Mouse (Mus musculus) bone marrow, adult 2 months (tissue): ENCODE measurements around the gene Cnnm4. TPM values are rescaled to one million over a fixed set of nuclear protein-coding genes. Genes with fewer than 3 reads are reported as not detected.

Experiments
- H3K27ac ChIP-seq: fragments of 200-500 bp; 2 replicates; pipeline ENCODE4 v1.5.1; 2012; ENCODE audit warnings: low read depth, mild to moderate bottlenecking, control low read depth, inconsistent platforms, low read length; ENCODE audit not compliant: control insufficient read depth, poor library complexity, insufficient read depth
- H3K4me1 ChIP-seq: fragments of 200-500 bp; 2 replicates; pipeline ENCODE4 v1.6.1; 2011; ENCODE audit warnings: low read length; ENCODE audit not compliant: control insufficient read depth, insufficient read depth
- H3K4me3 ChIP-seq: fragments of 200-500 bp; replicated peaks from 2 replicates; pipeline ENCODE3; 2011; ENCODE audit warnings: mild to moderate bottlenecking, low read depth, low read length, control low read depth; ENCODE audit not compliant: control insufficient read depth
- CTCF ChIP-seq: fragments of 200-500 bp; IDR thresholded peaks from 2 replicates; pipeline ENCODE4 v1.5.1; 2011; ENCODE audit warnings: low read length, control low read depth; ENCODE audit not compliant: control insufficient read depth, insufficient read depth
- POLR2A ChIP-seq: fragments of 200-500 bp; IDR thresholded peaks from 2 replicates; pipeline ENCODE4 v1.6.1; 2011; ENCODE audit warnings: low read depth, mild to moderate bottlenecking, control low read depth, low read length, borderline replicate concordance; ENCODE audit not compliant: control insufficient read depth
- WGBS: fragments of 180-500 bp; shearing (Covaris S2); methylation state at CpG from one replicate; pipeline ENCODE4 v1.1.7; 2018; 5-methylcytosine and 5-hydroxymethylcytosine counted together
- polyA plus RNA-seq: library from polyadenylated mRNA; stranded (reverse); fragments of >200 nt; gene quantifications from 2 replicates; pipeline ENCODE4 v1.2.4, GENCODE M21; 2011; ENCODE audit warnings: low replicate concordance; ENCODE audit not compliant: missing spikeins, insufficient read depth, insufficient read length

The Cnnm4 gene
- polyA plus RNA-seq, 1 experiment = 4.2 TPM

- no peak for TF ChIP-seq CTCF
- TF ChIP-seq POLR2A = no peak
- 69% methylated on average over 2 of the region's 2 CpGs for WGBS
- Histone ChIP-seq H3K4me3 (no peak overlapping the region), H3K27ac (no peak overlapping the region), H3K4me1 (no peaks in the 10 kb centered on the region)
These were observed 25.3 kb downstream of the Cnnm4 start for GRCm38 (mm10) chr1:36496719-36497118.

DNA sequence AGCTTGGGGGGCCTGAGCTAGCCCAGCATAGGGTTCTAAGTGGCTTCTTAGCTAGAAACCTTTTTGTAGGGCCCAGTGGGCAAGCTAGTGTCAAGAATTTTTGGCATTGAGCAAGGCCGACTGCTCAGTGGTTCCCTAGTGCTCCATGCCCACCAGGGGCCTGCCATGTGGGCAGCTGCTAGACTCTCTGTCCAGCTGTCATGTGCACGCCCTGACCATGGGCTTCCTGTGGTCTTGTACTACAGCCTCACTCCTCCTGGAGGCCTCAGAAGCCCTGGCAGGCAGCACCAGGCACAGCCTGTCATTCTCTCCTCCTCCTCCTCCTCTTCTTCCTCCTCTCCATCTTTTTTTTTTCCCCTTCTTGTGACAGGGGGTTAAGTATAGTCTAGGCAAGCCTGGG, 25.9 kb downstream of the Cnnm4 start:
- H3K4me1 ChIP-seq = no peaks in the 10 kb centered on the region
- TF ChIP-seq CTCF = no peak
- no peak for TF ChIP-seq POLR2A
- no peak overlapping the region for H3K4me3 ChIP-seq
- no peak overlapping the region for H3K27ac ChIP-seq
- WGBS = 81% methylated on average over 2 of the region's 2 CpGs

DNA sequence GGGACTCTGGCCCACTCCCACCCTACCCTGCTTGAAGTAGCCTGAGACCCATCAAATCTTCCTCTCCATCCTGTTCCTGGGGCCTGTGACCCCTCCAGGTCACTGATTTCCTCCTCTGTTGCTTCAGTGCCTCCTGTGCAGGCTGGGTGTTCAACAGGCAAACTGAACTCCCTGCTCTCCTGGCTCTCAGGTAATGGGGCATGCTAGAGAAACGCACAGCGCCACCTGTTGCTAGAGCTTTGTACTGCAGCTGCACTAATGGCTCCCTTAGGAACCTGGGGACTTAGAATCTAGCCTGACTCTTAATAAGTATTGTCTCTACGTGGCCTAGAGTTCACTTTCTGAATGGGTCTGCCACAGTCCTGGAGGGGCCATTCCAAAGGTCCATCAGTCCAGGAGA, 29.8 kb downstream of the Cnnm4 start:
- H3K4me1 ChIP-seq = no peaks in the 10 kb centered on the region
- WGBS = 3% methylated on average over 3 of the region's 3 CpGs
- H3K4me3 ChIP-seq = no peak overlapping the region
- no peak overlapping the region for H3K27ac ChIP-seq
- TF ChIP-seq POLR2A = no peak
- TF ChIP-seq CTCF = peak; percentile 97

GRCm38 (mm10) chr1:36508238-36508637, 36.8 kb downstream of the Cnnm4 start:
- no peak overlapping the region for H3K27ac ChIP-seq
- H3K4me3 ChIP-seq = no peak overlapping the region
- TF ChIP-seq POLR2A (no peak), CTCF (no peak)
- WGBS = 26% methylated on average over 5 of the region's 5 CpGs
- peaks cover 7% of the 10 kb centered on the region; the same call in 1 of the 2 replicates for H3K4me1 ChIP-seq

DNA sequence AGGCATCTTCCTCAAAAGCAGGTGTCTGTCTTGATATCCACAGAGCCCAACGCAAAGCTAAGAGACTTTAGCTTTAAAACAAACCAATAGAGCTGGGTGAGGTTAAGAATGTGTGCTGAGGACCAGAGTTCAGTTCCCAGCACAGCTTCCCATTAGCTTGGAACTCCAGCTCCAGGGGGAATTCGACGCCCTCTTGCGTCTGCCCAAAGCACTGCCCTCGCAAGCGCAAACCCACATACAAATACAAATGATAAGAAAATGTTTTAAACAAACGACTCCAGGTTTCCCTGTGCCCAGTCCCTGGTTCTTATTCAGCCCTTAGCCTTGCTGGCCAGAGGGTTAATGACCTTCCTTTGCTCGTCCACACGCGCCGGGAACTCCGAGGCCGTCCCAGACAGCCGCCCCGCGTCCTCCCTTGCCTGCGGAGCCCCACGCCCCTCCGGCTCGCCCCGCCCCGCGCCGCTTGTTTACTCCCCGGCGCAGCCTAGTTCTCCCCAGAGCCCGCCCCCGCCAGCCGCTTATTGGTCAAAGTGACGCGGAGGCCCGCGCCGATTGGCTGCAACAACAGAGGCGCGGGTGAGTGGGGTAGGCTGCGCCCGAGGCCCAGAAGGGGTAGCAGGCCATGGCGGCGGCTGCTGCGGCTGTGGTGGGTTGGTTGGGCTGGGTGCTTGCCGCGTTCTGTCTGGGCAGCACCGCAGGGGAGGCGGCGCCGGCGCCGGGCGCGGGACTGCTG, 40.0 kb downstream of the Cnnm4 start, which contains the start of gene Cnnm3:
TSS of gene Cnnm3 (plus strand) at position 579 of the 733 bp plus-strand sequence.
- WGBS = 2% methylated on average over 51 of the region's 51 CpGs
- TF ChIP-seq POLR2A (peak; percentile 77; the same call in 1 of the 2 replicates), CTCF (peak; percentile 51)
- peak within 1 kb of the TSS; percentile 95 for H3K27ac ChIP-seq

DNA sequence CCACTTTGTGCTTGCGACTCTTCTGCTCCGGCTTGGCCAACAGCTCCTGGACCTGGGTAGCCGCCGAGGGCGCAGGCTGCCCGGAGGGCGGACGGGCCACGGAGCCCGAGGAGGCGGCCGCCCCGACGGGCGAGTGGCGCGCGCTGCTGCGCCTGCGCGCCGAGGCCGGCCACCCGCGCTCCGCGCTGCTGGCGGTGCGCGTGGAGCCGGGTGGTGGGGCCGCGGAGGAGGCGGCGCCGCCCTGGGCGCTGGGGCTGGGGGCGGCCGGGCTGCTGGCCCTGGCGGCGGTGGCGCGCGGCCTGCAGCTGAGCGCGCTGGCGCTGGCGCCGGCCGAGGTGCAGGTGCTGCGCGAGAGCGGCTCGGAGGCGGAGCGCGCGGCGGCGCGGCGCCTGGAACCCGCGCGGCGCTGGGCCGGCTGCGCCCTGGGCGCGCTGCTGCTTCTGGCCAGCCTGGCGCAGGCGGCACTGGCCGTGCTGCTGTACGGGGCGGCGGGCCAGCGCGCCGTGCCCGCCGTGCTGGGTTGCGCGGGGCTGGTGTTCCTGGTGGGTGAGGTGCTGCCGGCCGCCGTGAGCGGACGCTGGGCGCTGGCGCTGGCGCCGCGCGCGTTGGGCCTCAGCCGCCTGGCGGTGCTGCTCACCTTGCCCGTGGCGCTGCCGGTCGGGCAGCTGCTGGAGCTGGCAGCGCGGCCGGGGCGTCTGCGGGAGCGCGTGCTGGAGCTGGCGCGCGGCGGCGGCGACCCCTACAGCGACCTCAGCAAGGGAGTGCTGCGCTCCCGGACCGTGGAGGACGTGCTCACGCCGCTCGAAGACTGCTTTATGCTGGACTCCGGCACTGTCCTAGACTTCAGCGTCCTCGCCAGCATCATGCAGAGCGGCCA, 40.9 kb downstream of the Cnnm4 start:
- H3K4me1 ChIP-seq = peaks cover 7% of the 10 kb centered on the region
- 9% methylated on average over 126 of the region's 126 CpGs for WGBS
- TF ChIP-seq POLR2A (no peak), CTCF (no peak)
- H3K27ac ChIP-seq = peak overlapping the region; percentile 95
- peak overlapping the region; percentile 86 for H3K4me3 ChIP-seq

More for the DNA sequence above, 40.0 kb downstream of the Cnnm4 start, which contains the start of gene Cnnm3:
- Histone ChIP-seq H3K4me1 (peaks cover 7% of the 10 kb centered on the region), H3K4me3 (peak within 1 kb of the TSS; percentile 86)

DNA sequence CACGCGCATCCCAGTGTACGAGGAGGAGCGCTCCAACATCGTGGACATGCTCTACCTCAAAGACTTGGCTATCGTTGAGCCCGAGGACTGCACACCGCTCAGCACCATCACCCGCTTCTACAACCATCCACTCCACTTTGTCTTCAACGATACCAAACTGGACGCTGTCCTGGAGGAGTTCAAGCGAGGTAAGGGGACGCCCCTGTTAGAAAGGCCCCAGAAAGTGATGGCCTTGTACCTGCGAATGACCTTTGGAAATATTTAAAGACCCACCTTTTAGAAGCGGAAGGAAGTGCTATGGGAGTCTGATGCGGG, 41.5 kb downstream of the Cnnm4 start:
- peak overlapping the region; percentile 86 for H3K4me3 ChIP-seq
- WGBS = 5% methylated on average over 16 of the region's 16 CpGs
- peaks cover 3% of the 10 kb centered on the region for H3K4me1 ChIP-seq
- no peak for TF ChIP-seq CTCF
- TF ChIP-seq POLR2A = no peak
- H3K27ac ChIP-seq = no peak overlapping the region

DNA sequence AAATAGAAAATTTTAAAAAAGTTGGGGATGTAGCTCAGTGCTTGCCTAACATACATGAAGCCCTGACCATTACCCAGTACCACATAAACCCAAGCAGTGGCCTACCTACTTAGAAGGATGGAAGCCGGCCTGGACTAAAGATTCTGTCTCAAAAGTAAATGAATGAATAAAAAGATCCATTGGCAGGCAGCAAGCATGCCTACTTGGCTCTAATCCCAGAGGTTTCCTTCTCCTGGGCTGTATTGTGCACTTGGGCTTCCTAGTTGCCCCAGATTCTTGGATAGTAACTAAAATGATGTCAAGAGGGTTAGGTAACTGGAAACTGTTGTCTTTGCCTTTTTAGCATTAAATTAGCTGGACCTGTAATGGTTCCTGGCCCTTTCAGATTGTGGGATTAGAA, 41.9 kb downstream of the Cnnm4 start:
- Histone ChIP-seq H3K4me3 (no peak overlapping the region), H3K4me1 (peaks cover 2% of the 10 kb centered on the region), H3K27ac (no peak overlapping the region)
- WGBS = 49% methylated on average over 1 of the region's 1 CpGs
- no peak for TF ChIP-seq CTCF
- TF ChIP-seq POLR2A = no peak
